Mouse (Mus musculus): ENCODE measurements around the gene Tnr.

- TF ChIP-seq POLR2A (IDR thresholded peaks at IDR 0.05; ENCODE audit: borderline replicate concordance, extremely low read depth, insufficient read depth, insufficient read length, poor library complexity, severe bottlenecking) (no peak), CTCF (IDR thresholded peaks at IDR 0.05; ENCODE audit: borderline replicate concordance, extremely low read depth, insufficient read depth, insufficient read length) (no peak)
These were observed 106.4 kb downstream of the Tnr start for GRCm38 (mm10) chr1:159629822-159630589.
